Mouse (Mus musculus) induced T-regulatory cell, adult 2 months (primary cell): Measurements from ENCODE around the gene Nup188.
A peak's percentile ranks its signal among the peaks of the same experiment; 100 is the strongest.

Experiments
- DNase-seq: peaks from one replicate; pipeline ENCODE4 v3.0.0-alpha.2; 2012; ENCODE audit warnings: low read depth

Nup188 gene

DNA sequence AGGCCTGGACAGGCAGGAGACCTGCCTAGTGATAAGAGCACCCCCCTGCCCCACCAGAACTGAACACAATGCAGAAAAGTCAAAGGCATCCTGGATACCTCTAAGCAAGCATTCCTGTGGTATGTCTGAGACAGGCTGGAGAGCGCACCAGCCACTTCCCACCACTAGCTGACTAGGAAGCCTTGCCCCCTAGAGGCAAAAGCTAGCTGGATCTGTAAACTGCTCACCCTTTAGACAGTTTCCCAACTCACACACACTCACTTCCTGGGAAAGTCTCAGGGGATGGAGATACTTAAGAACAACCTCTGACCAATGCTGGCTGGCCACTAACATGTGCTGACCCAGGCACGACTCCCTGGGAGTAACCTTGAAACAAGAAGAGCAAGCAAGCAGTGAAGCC, 65.0 kb downstream of the Nup188 start:
- DNase-seq, result no peak

DNA sequence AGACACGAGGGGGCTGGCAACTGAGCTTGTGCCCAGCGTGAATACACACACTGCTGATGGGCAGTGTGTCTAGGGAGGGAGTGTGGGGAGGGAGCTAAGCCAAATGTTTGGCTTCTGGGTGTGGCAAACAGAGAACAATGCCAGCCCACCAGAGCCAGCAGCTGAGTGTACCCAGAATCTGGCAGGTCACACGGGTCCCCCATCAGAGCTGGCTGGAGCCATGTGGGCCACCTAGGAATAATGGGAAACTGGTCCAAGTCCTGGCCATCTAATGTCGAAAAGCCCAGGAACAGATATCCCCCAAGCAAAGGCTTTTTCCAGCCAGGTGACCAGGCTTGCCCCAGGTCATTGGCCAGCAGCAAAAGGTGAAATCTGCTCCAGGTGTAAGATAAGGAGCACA, 69.7 kb downstream of the Nup188 start:
- no peak for DNase-seq

DNA sequence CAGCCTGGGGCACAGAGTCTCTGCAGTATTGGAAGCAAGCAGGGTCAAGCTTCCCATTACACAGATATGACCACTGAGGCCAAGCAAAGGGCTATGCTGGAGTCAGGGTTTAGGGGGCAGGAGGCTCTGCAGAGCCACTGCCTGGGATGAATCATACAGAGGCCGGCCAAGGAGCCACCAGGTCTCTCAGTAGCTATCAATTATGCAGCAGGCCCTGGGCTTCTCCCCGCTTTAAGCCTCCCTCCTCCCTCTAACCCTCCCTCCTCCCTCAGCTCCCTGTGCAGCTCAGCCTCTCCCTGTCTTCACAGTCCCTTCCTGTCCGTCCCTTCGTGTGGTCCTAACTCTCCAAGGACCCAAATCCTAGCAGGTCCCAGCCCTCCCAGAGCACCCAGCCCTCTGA, 70.1 kb downstream of the Nup188 start:
- DNase-seq, result no peak

DNA sequence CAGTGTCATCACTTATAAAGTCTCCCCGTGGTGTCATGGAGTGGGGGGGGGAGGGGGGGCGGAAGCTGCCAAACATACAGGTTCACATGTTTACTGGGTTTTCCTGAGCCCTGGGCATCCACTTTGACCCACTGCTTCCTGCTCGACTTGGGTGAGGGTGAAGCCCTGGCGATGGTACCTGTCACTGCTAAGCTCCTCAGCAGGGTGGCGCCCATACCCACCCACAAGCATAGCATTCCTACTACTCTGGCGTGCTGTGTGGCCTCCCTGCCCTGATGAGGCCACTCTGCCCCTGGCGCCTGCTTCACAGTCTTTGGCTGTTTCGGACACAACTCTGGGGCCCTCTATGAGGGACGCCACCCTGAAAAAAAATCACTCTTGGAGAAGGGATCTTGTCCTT, 70.7 kb downstream of the Nup188 start:
- DNase-seq, result no peak

DNA sequence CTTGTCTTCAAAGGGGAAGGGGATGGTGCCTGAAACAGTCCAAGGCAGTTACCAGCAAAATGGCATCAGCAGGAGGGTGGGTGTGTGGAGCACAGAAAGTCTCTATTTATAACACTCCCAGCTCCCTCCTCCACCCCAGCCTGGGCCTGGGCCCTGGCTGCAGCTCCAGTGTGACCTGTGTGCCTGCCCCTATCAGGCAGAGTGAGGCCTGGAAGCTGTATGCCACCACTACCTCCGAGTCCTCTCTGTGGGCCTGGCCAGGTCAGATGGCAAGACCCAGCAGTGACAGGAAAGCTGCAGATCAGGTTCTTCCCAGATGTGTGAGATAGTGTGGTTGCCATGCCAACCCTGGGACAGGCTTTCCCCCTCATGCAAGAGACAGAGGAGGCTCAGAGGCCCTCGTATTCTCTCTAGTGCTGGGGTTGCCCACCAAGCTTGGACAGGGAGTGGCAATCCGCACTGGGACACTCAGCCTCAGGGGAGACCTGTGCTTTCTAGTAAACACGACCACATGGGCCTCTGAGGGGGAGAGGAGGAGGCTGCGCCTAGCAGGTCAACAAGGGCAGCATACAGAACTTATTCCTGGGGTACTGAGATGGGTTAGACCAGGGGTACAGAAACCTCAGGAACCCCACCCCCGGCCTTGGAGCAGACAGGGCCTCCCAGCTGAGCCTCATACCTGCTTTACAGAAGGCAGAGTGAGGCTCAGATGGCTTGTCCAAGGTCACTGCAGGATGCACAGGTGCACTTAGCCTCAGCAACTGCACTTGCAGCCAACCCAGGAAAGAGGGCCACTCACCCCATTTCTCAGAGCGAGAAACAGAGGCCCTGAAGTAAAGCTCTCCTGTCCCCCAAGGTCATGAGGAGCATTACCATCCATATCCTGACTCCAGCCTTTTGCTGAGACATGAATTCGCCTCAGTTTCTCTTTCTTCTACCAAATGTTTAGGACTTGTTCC, 71.6 kb downstream of the Nup188 start:
- no peak for DNase-seq

DNA sequence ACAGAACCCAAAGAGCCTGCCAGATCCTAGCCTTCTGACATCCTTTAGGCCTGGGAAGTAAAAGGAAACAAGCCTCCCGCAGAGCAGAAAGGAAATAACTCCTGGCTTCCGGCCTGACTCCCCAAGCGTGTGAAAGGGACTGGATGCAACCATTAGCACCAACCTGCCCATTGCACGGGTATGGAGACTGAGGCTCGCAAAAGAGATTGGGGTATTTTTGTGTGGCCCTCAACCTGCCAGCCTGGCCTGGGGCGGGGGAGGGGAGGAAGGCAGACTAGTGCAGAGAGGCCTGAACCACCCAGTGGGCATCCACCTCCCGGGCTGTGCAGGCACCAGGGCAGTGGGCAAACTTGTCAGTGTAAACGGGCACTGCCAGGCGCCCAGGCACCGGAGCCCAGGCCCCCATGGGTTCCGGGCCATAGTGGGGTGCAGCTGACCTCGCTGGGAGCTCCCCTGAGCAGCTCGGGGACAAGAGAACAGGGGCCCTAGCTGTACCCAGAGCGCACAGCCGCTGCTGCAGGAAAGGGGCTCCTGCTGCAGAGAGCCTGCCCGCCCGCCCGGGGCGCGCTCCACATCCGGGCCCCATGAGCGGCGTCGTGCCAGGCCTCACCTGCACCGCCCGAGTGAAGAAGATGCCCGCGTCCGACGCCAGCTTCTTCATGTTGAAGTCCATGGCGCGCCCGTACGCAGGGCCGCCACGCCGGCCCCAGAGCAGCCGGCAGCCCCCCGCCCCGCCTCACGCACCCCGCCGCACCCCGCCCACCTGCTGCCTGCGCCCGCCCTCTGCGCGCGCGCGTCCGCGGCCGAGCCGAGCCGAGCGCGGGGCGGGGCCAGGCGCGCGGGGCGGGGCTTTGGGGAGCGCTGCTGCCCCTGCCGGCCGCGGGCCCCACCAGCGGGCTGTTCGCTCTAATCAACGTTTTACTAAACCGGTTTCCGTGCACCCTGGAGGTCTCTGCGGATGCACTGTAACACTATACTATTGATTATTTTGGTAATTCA, 72.6 kb downstream of the Nup188 start, which contains the start of gene Sh3glb2:
Sh3glb2 (minus strand) TSS at position 805 of the 999 bp plus-strand sequence.
- DNase-seq, result peak; percentile 91

DNA sequence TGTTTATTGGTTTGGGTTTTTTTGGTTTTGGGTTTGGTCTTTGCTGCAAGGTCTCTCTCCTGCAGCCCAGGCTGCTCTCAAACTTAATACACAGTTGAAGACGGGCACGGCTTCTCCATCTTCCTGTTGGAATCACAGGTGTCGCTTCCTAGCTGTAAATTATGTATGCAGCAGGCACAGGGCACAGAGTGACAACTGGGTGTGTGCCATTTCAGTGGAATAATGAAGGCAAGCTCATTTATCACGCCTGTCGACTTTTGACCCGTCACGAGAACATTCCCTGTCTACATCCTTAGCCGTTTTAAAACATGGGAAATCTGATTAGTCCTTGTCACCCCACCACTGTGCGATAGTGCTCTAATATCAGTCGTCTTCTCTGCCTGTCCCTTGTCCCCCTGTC, 74.4 kb downstream of the Nup188 start:
- no peak for DNase-seq

DNA sequence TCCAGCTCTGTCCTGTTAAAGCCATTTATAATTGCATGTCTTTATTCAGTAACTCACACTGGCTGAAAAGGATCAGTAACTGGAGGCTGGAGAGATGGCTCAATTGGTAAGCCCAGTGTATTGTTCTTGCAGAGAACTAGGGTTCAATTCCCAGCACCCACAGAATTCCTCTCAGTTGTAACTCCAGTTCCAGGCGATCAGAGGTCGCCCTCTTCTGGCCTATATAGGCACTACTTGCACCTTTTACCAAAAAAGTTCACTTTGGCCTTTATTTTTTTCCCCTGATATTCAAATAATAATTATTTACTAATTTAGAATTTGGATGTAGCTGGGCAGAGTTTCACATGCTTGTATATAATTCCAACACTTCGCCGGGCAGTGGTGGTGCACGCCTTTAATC, 76.7 kb downstream of the Nup188 start:
- DNase-seq, result peak; percentile 45

DNA sequence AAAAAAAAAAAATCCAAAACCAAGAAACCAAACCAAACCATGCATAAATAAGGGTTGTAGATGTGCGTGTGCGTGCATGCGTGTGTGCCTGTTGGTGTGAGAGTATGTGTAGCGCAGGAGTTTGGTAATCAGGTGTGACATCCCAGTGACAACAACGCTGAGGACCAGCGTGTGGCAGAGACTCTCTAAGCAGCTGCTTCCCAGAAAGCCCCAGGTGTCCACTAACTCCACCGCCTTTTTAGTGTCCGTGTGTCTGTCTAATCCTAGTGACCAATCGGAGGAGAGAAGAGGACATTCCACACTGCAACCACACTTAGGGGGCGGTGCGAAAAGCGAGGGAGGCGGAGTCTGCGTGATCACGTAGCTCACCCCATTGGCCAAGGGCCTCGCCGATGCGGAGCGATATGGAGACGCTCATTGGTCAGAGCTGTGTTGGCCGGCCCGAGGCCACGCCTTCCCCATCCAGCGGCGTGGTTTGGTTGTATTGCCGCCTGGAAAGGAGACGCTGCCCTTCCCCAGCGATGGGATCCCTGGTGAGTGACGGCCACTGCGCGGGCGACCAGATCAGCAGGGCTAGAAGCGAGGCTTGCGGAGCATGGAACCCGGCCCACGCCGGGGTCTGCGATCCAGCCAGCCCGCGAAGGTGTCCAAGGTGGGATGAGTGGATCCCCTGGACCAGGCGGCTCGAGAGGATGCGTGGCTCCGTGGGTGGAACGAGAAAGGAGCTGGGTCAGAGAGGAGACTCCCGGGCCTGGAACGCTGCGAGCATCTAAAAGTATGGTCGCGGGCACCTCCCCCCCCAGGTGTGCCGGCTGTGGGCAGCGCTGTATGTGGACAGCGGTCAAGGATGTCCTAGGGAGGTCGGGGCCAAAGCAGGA, 77.8 kb downstream of the Nup188 start, which contains the start of gene Miga2:
Miga2 (plus strand) TSS at position 461 of the 878 bp plus-strand sequence.
- DNase-seq, result peak; percentile 99

DNA sequence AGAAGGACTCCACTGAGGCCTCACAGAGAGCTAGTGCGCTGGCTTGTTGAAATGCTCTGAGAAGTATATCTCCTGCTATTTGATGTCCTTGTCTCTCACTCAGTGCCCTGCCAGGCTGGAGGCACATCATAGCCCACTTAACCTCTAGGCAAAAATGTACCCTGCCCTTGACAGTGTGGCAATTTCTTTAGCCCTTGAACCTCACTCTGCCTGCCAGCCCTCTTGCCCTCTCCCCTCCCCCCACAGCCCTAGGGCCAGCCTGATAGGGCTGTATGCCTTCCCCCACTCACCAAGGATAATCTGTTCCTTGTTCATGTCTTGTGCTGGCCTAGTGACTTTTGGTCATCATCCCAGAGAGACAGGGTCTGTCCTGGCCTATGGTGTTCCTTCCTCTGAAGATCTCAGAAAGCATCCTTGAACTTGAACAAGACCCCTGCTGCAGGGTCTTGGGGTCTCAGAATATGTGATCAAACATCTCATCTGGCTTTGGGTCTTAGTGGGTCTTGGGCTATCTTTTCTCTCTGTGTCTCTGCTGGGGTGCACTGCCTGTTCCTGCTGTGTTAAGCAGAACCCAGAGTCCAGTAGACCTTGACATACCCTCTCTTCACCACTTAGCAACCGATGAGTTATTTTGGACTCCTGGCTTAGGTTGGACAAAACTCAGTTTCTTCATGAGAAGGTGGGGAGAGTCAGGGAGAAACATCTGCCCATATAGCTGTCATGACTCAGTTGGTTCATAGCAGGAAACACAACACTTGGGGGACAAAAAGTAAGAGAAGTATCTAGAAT, 79.3 kb downstream of the Nup188 start:
- DNase-seq, result no peak

DNA sequence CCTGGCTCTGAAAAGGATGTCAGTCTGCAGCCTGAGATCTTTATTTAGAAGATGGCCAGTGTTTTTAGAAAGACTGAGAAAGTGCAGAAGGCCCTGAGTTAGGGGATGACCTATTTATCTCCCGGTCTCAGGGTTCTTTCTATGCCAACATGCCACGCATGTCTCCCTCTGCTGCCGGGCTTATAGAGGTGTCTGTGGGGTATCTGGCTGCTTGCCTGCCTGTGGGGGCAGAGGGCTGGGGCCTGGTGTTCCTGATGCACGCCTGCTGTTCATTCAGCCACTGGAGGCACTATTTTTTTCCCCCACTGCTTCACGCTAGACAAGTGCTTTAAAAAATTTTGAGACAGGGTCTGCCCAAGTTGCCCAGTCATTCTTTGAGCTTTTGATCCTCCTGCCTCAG, 80.0 kb downstream of the Nup188 start:
- DNase-seq, result no peak

DNA sequence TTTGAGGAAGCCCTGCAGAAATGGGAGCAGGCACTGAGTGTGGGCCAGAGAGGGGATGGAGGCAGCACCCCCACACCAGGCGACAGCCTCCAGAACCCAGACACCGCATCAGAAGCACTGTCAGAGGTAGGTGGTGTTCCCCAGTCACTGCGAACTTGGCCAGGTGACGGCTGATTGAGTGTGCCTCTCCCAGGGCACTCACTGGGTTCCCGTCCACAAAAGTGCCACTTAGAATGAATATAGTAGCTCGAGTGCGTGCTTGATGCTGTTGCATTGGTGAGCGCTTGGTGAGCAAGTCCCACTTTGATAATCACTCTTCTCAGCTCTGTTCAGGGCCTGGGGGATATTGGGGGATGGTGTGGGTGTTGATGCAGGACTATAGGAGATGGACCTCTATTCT, 85.3 kb downstream of the Nup188 start:
- no peak for DNase-seq

DNA sequence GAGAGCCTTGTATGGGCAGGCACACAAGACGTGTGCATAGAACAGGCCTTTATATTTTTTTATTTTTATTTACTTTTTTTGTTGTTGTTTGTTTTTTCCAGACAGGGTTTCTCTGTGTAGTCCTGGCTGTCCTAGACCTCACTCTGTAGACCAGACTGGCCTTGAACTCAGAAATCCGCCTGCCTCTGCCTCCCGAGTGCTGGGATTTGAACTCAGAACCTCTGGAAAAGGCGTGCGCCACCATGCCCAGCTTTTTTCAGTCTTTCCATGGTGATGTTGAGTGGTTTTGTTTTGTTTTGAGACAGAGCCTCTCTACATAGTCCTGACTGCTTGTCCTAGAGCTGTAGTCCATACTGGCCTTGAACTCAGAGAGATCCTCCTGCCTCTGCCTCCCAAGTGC, 86.5 kb downstream of the Nup188 start:
- DNase-seq, result no peak

DNA sequence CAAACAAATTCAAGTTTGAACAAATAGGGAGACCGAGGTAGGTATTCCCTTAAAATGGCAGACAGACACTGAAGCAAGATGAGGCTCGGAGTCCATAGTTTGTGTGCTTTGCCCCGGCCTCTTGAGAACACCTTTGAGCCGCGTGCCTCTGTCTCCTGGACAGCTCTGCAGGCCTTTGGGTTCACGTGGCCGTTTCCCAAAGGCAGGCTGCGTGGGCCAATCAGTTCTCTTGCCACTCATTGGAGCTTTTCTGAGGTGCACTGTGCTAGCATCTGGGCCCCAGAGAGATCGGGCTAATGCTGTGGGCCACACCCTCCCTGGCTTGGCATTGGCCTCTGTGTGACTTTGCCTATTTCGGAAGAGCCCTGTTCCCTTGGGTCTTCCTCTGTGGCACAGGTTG, 89.7 kb downstream of the Nup188 start:
- no peak for DNase-seq

DNA sequence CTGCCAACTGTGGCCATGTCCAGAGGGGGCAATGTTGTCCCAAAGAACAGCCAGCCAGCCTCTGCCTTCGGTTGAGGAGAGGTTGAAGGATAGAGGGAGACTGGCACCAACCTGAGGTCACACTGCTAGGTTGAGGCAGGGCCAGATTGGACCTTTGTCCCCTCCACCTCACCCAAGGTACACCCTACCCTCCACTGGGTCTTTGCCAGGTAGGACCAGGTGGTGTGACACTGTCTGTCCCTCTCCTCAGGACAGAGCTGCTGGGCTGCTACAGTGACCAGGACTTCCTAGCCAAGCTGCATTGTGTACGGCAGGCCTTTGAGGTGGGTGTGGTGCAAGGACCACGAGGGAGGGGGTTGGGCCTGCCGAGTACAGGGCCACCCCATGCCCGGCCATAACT, 91.5 kb downstream of the Nup188 start:
- DNase-seq, result no peak

DNA sequence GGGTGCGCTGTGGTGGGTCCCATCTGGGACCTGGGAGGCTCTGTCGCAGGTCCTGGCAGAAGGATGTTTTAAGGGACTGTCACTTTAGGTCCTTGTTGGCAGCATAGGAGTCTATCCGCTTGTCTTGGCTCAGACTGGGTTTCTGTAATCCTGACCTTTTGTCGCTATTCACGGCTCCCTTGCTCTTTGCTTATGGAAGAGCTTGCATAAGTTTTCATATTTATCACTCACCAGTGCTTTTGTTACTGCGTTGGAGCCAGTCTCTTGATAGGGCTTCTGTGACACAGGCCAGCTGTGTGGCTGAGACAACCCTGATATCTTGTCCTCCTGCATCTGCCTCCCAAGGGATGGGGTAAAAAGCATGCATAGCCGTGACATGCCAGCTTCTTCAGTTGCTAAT, 93.1 kb downstream of the Nup188 start:
- no peak for DNase-seq

DNA sequence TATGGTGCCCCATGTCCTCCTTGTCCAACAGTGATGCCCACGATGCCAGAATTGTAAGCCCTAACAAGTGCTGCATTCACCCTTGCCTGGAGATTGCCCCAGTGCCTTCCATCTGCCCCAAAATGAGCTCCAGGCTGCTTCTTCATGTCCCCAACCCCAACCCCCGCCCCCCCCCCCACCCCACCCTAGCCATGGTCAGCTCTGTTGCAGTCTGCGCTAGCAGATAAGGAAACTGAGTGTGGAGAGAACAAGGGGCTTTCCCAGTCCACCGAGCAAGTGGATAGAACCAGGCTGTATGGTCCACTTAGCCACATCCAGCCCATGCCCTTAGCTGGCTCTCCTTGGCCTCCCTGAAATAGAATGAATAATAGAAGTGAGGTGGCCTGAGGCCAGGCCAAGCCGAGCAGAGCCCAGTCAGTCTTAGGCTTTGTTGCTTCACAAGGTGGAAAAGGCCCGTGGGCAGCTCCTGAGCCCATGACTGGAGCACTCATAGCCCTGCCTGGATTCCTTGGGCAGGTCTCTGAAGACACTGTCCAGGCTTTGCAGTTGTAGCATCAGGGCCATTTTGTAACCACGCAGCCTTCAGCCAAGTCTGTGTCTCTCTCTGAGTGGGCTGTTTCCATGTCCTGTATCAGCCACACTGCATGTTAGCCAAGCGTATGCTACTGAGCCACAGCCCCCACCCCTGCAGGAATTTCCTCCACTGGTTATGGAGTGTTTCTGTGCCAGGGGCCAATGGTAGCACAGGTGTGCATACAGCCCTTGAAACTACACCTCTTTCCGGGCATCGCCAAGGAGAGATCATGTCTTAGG, 94.6 kb downstream of the Nup188 start:
- DNase-seq, result no peak

DNA sequence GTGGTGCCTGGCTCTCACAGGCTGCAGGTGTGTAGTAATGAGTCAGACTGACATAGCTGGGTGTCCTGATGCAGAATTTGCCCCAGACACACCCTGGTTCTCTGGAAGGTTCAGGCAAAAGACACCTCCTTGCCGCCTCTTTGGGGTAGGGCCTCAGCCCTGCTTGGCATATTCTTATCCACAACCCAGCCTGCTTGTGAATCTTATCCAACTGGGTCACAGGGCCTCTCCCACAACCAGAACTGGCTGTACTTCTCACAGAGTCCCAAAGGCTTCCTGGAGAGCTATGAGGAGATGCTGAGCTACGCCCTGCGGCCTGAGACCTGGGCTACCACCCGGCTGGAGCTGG, 95.2 kb downstream of the Nup188 start:
- no peak for DNase-seq

DNA sequence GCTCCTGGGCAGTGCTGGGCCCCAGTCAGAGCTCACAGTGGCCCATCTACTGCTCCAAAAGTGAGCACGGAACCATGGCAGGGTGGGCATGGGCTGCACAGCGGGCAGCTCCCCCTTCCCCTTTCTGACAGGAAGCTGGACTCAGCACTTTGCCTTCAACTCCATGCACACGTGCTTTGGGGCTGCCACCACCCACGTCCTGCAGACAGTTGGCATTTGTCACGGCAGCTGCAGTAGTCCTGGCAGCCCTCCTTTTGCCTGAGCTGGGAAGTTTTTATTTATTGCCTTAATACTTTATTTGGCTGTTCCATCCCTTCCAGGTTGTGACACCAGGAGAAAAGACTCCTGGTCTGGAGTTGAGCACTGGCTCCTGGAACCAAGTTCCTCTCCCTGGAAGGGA, 98.6 kb downstream of the Nup188 start:
- DNase-seq, result no peak

DNA sequence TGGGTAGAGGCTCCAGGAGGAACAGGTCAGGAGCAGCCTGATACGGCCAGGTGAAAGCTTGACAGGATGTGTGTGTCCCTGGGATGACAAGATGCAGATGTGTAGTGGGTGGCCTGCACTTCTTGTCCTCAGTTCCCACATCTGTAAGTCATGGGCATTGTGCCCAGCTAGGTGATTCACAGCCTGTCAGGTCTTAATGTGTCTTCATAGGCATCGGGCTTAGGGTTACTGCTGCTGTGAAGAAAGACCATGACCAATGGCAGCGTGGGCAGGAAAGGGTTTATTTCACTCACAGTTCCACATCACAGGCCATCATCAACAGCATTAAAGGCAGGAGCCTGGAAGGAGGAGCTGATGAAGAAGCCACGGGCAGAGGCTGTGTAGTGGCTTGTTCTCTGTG, 99.4 kb downstream of the Nup188 start:
- DNase-seq, result no peak
